Mouse (Mus musculus) spleen, adult 18-20 months (tissue): ENCODE results near the gene Atp5e.

Source experiments
- DNase-seq, 2 experiments: peaks; one replicate each; pipeline ENCODE4 v3.0.0; 2022; ENCODE audit warnings: mixed read lengths in 2 of 2

The Atp5e gene

DNA sequence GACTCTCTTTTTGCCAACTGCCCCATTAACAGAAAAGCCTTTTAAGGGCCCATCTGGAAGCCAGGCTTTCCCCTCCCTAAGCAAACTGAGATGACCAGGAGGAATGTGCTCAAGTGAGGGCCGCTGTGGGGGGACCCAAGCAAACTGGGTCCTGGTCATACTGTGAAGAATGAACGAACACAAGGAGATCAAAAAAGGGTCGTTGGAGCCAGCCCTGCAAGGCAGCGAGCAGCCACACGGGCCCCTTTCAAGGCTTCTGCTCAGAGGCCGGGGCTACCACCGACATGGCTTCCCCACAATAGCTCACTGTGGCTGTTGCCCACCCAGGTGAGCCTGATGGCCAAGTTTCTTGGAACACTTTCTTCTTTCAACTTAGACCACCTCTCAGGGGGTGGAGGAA lies 17.4 kb downstream of the Atp5e start:
- no peak for DNase-seq

DNA sequence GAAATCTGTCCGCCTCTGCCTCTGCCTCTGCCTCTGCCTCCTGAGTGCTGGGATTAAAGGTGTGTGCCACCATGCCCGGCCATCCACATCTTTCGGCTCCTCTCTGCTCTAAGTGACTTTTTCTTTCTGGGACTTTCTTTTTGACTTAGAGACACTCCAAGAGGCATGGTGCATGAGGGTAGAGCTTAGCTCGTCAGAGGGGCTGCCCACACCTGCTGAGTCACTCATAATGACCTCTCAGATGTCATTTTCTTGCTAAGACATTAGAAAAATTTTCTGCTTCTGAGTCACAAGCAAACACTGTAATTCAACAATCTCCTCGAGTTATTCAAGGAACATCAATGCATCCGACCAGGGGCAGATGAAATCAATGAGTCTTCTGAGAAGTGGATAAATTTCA lies 18.9 kb downstream of the Atp5e start:
- DNase-seq = no peak

DNA sequence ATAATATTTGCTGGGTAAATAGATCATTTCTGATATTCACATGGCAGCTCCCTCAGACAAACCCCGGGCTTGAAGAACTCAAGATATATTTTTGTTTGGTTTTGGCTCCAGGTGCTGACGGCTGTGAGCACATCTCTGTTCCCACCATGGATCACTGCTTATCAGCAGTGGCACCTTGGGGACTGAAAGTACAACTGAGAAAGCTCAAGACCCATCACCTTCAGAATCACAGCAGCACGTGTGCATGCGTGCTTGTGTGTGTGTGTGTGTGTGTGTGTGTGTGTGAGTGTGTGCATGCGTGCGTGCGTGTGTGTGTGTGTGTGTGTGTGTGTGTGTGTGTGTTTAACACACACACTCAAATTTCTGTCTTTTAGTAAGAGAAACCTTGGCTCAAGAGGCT lies 19.5 kb downstream of the Atp5e start:
- no peak for DNase-seq

DNA sequence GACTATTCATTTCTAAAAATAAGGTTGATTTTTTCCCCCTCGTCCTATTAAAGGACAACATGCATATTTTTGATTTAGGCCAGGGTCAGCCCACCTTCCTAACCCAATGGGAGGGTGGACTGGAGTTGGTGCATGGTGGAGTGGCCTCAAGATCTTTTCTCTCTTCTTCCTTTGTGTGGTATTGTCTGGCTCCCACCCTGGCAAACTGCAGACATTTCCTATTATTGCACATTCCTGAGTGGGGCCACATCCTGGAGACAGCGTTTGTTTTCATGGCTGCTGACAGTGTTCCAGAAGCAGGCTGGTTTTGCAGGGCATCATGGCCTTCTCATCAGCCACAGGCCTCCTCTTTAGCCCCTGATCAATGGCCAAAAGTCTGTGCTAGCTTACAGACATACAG lies 20.9 kb downstream of the Atp5e start:
- DNase-seq = no peak

DNA sequence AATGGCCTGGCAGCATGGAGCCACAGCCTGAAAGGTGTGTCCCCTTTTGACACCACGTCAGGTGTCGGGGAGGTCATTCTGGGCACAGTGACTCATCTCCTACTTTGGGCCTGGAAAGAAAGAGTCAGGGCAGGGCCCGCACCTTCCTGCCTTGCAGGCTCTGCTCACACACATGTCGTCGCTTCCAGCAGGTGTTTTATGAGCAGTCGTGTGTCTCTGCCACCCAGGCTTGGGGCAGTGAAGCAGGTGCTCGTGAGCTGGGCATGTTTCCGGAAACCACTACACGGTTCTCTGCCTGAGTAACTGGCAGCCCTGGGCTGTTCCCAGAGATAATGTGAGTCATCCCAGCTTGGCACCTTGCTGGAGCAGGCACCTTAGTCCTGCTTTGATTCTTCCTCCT lies 21.4 kb downstream of the Atp5e start:
- DNase-seq = no peak

DNA sequence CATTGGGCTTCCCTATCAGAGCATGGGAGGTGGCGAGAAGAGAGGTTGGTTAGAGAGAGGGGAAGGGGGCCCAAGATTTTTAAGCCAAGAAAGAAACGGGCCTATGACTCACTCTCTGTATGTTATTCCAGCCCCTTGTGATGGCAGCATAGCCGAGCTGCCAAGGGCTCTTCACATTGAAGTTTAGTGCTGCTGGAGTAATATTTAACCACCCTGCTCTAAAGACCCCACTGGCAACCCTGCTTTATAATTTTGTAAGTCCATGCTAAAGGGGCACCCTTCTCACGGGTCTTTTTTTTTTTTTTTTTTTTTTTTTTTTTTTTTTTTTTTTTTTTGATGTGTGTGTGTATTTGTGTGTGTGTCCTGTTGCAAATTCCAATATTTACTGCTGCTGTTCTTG lies 22.0 kb downstream of the Atp5e start:
- DNase-seq = no peak

DNA sequence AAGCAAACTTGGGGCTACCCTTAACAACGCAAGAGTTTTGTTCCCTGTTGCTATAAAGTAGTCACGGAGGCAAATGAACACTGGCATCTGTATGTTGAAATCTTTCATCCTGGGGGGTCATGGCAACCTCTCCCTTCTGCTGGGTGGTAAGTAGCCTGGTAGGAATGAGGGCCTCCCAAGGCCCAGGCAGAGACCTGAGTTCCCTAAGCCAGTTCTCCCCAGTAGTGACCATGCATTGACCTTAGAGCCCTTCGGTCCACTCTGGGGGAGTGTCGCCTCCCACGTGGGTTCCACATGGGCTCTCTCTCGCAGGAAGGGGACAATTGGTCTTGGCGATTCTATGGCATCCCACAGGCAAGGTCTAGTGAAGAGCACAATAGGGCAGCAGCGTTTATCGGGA lies 23.9 kb downstream of the Atp5e start:
- DNase-seq = no peak

DNA sequence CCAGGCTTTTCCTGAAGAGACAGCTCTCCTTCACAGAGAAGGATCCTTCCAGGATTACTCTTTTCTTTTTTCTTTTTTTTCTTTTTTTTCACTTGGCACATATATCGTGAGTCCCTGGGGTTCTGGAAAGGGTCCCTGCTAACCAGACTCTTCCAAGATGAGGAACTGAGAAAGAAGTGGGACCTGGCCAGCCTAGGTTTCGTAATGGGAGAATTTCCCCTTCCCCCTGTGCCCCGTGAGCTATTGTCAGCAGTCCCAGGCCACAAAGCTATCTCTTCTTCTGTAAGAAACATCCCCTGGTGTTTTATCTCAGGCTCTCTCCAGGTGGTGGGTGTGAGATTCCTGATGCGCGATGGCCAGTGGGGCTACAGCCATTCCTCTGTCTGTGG lies 24.5 kb downstream of the Atp5e start:
- DNase-seq = no peak

DNA sequence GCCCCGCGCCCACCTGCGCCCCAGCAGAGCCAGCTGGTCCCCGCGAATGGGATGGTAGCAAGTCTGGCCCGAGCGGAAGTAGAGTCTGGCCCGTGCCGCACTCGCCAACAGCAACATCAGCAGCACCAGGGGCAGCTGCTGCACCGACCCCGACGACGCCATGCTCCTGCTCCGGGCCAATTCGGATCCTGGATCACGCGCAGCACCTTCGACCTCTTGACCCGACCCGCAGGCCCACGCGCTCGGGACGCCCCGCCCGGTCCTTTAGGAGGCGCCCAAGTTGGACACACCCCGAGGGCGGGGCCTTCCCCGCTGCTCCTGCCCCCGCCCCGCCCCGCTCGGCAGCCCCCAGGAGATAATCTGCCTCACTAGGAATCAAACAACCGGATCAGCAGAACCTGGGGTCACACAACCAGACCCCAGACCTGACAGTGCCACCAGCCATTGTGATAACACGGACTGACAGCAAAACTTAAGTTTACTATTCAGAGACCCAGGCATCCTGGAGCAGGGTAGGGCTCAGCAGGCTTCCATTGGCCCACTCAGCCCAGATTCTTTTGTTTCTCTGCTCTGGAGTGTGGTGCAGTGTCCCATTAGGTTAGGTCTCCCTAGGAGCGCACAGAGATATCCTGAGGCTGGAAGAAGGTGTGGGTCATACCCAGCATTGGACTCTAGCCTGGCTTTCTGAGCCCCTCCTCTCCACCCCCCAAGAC lies 25.0 kb downstream of the Atp5e start, which contains the start of gene Ctsz:
TSS of gene Ctsz (minus strand) at position 303 of the 713 bp plus-strand sequence.
- DNase-seq = peak; percentile 70 to 86

DNA sequence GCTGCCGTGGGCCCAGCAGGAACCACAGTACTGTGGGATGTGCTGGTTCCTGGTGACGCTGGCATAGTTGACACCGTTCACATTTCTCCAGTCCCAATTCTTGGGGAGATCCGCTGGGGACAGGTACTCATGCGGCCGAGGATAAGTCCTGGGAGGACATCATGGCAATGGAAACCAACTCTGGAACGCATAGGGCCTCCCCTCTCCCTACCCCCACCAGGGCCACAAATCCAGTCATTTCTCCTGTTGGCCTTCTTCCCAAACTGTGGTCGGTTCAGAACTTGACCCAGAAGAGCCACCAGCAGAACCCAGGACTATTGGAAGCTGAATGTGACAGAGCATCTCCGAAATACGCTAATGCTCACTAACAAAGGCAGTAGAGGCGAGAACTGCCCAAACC lies 25.7 kb downstream of the Atp5e start:
- DNase-seq = no peak

DNA sequence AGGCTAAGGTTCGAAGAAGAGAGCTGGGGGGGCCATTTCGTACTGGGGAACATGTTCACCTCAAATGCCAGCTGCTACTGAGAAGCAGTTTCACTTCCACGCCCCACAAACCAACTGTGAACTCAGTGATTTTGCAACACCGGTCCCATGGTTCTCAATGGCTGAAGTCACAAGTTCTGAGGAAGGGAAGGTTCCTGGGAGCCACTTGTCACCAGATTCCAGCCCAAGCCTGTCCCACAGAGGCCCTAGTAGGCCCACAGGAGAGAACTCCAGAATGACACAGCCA lies 26.3 kb downstream of the Atp5e start:
- peak; percentile 60 to 62 for DNase-seq

DNA sequence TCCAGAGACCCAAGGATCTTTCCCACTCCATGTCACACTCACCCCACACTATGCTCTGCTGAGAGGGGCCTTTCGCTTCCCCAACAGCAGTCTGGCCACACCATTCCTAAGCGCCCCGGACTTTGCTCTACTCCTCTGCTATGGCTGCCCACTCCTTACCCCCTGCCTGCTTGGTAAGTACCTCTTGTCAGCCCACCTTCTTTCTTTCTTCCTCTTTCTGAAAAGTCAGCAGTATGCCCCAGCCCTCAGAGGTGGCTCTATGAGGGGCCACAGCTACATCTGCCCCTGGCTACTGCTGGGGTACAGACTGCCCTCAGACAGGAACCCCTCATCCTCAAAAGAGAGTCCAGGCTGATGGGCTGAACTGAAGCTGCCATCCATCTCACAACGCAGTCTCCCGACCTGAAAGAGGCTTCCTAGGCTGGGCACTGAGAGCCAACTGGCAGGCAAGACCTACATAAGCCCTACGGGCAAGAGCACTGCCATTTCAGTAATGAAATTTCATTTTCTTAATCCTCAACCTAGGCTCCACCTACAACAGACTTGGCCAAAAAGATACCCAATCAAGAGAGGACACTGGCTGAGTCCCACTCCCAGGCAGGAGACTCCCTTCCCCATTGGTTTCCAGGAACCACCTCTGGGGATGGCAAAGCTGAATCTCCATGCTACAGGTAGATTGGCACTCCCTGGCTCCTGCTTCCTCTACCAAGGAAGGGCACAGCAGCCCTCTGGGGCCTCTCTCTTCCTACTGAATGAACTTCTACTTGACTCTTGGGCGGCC lies 26.8 kb downstream of the Atp5e start:
- DNase-seq = peak; percentile 23 to 33

DNA sequence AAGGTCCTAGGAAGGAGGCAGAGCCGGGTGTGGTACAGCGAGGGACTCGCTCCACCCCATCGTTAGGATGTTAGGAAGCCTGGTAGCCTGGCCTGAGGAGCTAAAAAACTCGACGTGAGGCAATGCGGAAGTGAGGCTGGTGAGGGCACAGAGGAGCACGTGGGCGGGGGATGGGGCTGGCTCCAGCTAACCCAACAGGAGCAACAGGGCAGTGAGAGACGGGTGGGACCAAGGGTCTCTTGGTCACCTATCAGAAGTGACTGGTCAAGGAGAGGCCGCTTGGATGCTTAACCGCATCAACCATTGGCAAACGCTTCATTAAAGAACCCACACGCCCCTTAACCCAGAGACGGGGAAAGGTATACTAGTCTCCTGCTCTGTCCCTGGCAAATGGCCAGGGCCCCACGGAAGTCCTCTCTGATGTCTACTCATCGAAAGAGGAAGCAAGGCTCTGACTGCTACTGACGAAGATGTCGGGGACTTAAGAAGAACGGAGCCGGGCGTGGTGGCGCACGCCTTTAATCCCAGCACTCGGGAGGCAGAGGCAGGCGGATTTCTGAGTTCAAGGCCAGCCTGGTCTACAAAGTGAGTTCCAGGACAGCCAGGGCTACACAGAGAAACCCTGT lies 27.7 kb downstream of the Atp5e start:
- DNase-seq = peak; percentile 68 to 70

DNA sequence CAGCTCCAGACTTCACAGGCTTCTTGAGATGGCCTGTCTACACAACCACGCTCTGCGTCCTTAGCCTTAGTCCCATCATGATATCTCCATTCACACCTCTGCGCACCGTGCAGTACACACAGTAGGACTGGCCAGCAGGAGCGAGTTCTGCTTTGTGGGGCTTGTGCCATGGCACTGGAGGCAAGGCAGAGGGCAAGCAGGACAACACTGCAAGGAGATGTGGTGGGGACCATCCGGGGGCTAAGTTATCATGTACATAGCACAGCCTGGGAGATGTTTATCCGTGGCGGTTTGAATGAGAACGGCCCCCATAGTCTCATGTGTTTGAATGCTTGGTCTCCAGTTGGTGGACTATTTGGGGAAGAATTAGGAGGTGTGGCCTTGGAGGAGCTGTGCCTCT lies 29.0 kb downstream of the Atp5e start:
- no peak for DNase-seq

DNA sequence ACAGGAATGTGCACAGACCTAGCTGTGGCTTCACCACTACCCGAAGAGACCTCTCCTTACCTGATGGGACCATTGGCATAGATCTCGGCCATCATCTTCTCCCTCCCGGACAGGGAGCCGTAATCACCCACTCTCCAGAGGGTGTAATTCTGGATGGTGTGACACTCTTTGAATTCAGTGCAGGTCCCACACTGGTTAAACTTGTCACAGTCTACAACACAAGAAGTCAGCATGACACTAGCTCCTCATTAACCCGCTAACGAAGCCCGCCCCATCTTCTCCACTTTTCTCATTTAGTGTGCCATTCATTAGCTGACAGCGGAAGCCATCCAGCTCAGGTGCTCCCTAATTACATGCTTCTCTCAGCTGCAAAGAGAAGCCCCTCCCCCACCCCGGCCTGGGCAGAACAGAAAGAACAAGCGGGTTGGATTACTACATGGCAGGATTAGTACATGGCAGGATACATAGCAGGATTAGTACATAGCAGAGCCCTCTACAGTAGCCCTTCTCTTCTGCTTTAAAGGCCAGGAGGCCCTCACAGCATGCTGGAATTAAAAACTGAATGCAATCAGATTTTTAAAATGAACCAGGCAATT lies 34.8 kb downstream of the Atp5e start:
- no peak for DNase-seq

DNA sequence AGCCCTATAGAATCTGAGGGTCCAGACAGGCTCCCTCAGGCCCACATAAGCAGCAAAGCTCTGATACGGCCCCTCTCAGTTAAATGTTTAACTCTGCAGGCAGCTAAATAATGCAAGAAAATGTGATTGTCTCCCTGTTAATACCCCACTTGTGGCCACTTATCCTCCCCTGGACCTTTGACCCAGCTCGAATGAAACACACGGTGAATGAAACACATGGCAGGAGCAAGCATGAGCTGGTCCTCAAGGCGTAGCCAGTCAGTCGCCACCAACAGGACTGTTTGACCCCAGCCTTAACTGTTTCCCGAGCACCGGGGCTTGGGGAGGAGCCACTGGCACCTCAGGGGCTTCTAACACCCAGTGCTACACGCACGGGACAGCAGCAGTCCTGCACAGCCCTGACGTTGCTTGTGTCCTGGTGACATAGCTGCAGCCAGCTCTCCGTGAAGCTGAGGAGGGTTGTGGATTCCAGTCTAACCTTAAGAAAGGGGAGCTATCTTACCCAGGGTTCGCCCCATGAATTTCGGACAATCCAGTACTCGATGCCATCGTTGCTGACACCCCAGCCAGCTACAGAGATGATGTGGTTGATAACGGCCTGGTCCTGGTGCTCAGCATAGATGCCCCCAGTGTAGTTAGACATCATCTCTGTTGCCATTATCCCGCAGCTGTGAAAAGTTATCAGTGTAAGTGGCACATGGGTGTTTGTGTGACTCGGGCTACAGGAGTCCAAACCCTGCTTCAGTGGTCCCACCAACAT lies 35.6 kb downstream of the Atp5e start:
- no peak for DNase-seq

DNA sequence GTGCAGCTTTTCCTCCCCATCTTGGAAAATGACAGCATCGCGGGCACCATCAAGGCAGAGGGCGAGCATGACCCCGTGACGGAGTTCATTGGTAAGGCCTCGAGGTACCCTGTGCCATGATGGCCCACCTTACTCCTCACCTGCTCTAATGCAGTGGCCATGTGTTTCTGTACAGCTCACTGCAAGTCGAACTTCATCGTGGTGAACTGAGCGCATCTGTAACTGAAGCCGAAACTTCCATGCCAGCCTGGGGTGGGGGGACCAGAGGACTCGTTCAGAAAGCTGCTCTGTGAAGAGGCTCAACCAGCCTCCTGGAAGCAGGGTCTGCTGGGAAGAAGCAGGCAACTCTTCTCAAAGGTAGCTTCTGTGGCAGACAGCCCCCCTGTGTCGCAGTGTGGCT lies 37.0 kb downstream of the Atp5e start:
- no peak for DNase-seq

DNA sequence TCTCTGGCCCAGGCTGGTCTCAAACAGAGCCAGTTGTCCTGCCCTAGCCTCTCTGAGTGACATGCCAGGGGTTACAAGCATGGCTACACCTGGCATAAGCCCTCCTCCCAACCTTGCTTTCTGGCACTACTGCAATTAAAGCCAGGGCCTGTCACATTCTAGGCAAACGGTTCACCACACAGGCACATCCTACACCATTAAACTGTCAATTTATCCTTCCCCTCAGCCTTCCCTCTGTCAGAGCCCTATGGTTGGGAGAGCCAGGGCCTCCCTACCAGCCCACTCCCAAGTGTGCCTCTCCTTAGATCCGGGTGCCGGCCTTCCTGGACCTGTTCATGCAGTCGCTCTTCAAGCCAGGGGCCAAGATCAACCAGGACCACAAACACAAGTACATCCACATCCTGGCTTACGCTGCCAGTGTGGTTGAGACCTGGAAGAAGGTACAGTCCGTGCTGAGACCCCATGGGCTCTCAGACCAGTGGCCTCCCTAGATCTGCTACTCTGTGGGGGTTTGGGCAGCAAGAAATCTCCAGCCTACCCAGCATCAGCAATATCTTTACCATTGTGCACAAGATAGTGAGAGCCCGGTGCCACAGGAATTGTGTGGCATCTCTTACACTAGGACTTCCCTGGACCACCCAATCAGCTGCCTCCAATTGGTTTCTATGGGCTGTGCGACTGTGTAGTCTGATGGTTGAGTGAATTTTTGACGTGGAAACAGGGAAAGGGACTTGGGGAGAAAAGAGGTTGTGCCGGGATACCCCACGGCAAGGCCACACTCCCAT lies 39.4 kb downstream of the Atp5e start:
- DNase-seq = no peak

DNA sequence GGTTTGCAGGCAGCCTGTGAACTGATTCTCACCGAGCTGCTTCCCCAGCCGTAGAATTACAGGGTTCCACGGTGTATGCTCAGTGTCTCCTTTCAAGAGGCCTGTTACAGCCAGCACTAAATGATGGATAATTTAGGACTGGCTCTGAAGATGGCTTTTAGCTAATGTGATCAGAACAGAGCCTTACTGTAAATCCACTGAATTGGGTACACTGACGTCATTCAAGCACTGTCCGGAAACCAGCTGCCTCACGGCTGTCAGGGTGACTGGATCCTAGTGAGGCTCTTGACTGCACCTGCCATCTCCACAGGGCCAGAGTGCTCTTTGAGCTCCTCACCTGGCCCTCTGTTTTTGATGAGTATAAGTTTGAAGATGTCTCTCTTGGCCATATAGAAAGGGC lies 42.8 kb downstream of the Atp5e start:
- DNase-seq = no peak

DNA sequence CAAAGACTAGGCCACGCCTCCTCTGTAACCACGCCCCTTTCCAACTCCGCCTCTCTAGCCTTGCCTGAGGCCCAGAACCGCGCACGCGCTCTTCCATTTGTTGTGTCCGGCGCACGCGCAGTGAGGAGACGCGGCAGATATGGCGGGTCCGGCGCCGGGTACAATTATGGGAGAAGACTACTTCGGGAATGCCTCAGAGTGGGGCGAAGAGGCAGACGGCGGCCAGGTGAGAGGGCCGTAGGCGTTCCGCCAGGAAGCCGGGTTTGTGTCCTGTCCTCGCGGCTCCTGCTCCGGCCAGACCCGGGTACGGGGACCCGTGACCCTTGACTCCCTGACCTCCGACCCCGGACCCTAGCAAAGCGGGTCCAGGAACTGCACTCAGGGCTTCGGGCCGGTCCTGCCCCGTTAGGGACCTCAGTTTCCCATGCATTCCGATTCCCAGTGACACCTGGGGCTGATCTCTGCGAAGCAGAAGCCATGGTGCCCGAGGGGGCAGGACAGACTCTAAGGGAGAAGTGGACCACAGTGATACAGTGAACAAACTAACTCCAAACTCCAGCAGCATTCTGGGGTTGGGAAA lies 48.1 kb downstream of the Atp5e start, which contains the start of gene Nelfcd:
TSS of gene Nelfcd (plus strand) at position 74 of the 580 bp plus-strand sequence.
- DNase-seq = peak; percentile 91 to 95

DNA sequence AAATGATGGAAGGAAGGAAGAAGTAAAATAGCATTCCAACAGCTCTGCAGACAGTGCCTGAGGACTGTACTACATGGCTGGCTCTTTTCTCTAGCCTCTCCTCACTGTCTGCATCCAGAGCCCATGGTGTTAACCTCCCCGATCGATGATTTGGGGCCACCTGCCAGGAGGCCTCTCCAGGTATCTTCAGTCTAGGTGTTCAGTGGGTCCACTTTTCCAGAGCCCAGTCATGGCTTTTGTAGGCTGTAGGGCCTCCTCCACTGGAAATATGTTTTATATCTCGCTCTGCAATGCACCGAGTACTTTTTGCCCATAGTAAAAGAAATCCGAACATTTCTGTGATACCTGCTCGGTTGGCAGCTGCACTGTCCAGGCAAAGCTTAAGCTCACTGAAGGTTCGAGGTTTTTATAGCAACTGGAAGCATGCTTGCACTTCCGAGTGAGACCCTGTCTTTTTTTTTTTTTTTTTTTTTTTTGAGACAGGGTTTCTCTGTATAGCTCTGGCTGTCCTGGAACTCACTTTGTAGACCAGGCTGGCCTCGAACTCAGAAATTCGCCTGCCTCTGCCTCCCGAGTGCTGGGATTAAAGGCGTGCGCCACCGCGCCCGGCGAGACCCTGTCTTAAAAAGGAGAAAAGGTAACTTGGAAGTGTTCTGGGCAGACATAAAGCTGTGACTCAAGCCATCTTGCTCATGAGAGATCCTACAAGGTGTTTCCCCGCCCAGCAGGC lies 48.7 kb downstream of the Atp5e start:
- DNase-seq = no peak
